Mouse (Mus musculus) MEL-GATA-1-ER (cell line): ENCODE data around the gene Prss45.
A peak's percentile ranks its signal among the peaks of the same experiment; 100 is the strongest.
"Not testable (repeated sequence)": the region's sequence is repeated elsewhere in the genome, so short reads cannot be mapped to it uniquely, and the experiment has no call there.

Experiments used
- DNase-seq: peaks from one replicate; pipeline ENCODE4 v3.0.0-alpha.2; 2012; ENCODE audit warnings: low read depth; ENCODE audit errors: extremely low read depth

The Prss45 gene

GRCm38 (mm10) chr9:110834411-110834810 is at the start of gene Prss45:
Prss45 (plus strand) TSS chr9:110834588.
- DNase-seq: no peak

- DNase-seq: no peak
Measured at GRCm38 (mm10) chr9:110788169-110788568, 46.2 kb upstream of the Prss45 start.

- no peak for DNase-seq
Measured at GRCm38 (mm10) chr9:110790462-110790861, 43.9 kb upstream of the Prss45 start.

GRCm38 (mm10) chr9:110797013-110797412 is 37.4 kb upstream of the Prss45 start:
- DNase-seq: peak; percentile 23

GRCm38 (mm10) chr9:110797866-110798265 is 36.5 kb upstream of the Prss45 start, which contains the start of gene Prss42:
Prss42 (plus strand) TSS chr9:110798166.
- no peak for DNase-seq

GRCm38 (mm10) chr9:110800834-110801479 is 33.4 kb upstream of the Prss45 start:
- DNase-seq: no peak

GRCm38 (mm10) chr9:110803294-110803693 is 31.1 kb upstream of the Prss45 start:
- no peak for DNase-seq

GRCm38 (mm10) chr9:110810051-110810450 is 24.3 kb upstream of the Prss45 start:
- no peak for DNase-seq

GRCm38 (mm10) chr9:110813789-110814188 is 20.6 kb upstream of the Prss45 start, which contains the start of gene Prss44:
Prss44 (plus strand) TSS chr9:110813994.
- no peak for DNase-seq

GRCm38 (mm10) chr9:110820546-110820945 is 13.8 kb upstream of the Prss45 start:
- DNase-seq: not testable (repeated sequence)

- no peak for DNase-seq
Measured at GRCm38 (mm10) chr9:110821436-110821835, 13.0 kb upstream of the Prss45 start.

- DNase-seq: no peak
Measured at GRCm38 (mm10) chr9:110825426-110825825, 9.0 kb upstream of the Prss45 start.

- DNase-seq: peak; percentile 63
Measured at GRCm38 (mm10) chr9:110825832-110826231, 8.6 kb upstream of the Prss45 start.

GRCm38 (mm10) chr9:110826390-110826789 is 8.0 kb upstream of the Prss45 start, which contains the start of gene Prss43:
Prss43 (plus strand) TSS chr9:110826690.
- no peak for DNase-seq

- peak; percentile 7 for DNase-seq
Measured at GRCm38 (mm10) chr9:110833021-110833420, 1.4 kb upstream of the Prss45 start.

- no peak for DNase-seq
Measured at GRCm38 (mm10) chr9:110834961-110835360, 573 bp downstream of the Prss45 start.

- no peak for DNase-seq
Measured at GRCm38 (mm10) chr9:110836112-110836511, 1.7 kb downstream of the Prss45 start.

GRCm38 (mm10) chr9:110840905-110841304 is 6.5 kb downstream of the Prss45 start:
- no peak for DNase-seq

GRCm38 (mm10) chr9:110841438-110841837 is 7.0 kb downstream of the Prss45 start:
- DNase-seq: no peak

- DNase-seq: no peak
Measured at GRCm38 (mm10) chr9:110844206-110844605, 9.8 kb downstream of the Prss45 start, which contains the start of gene Prss46. Prss46 (plus strand) TSS chr9:110844506.

GRCm38 (mm10) chr9:110849162-110849561 is 14.8 kb downstream of the Prss45 start:
- no peak for DNase-seq

- no peak for DNase-seq
Measured at GRCm38 (mm10) chr9:110855903-110856302, 21.5 kb downstream of the Prss45 start.

- DNase-seq: no peak
Measured at GRCm38 (mm10) chr9:110856920-110857319, 22.5 kb downstream of the Prss45 start.
